Mouse (Mus musculus) neural tube, embryonic 12.5 days (tissue): ENCODE data around the gene Tnip2. TPM values are rescaled to one million over a fixed set of nuclear protein-coding genes. Genes with fewer than 3 reads are reported as not detected.

ENCODE experiments used
- ATAC-seq: fragments of 200-750 bp; cut with Nextera tagmentation; 2 replicates; pipeline ENCODE4 v1.8.0; 2017; ENCODE audit warnings: low read depth, mild to moderate bottlenecking, moderate TSS enrichment, moderate library complexity; ENCODE audit not compliant: low FRiP score
- H3K27ac ChIP-seq: fragments of 300-500 bp; sonication (generic); 2 replicates; pipeline ENCODE4 v1.5.1; 2016
- H3K27me3 ChIP-seq: fragments of 300-500 bp; sonication (generic); replicated peaks from 2 replicates; pipeline ENCODE4 v1.6.1; 2016; ENCODE audit warnings: mild to moderate bottlenecking
- H3K36me3 ChIP-seq: fragments of 300-500 bp; sonication (generic); 2 replicates; pipeline ENCODE4 v1.6.1; 2016; ENCODE audit warnings: mild to moderate bottlenecking
- H3K4me1 ChIP-seq: fragments of 300-500 bp; sonication (generic); 2 replicates; pipeline ENCODE4 v1.6.1; 2016
- H3K4me2 ChIP-seq: fragments of 300-500 bp; sonication (generic); replicated peaks from 2 replicates; pipeline ENCODE4 v1.6.1; 2016; ENCODE audit warnings: mild to moderate bottlenecking
- H3K4me3 ChIP-seq: fragments of 300-500 bp; sonication (generic); 2 replicates; pipeline ENCODE4 v1.5.1; 2016
- H3K9ac ChIP-seq: fragments of 300-500 bp; sonication (generic); 2 replicates; pipeline ENCODE4 v1.6.1; 2016; ENCODE audit warnings: mild to moderate bottlenecking
- H3K9me3 ChIP-seq: fragments of 300-500 bp; sonication (generic); 2 replicates; pipeline ENCODE4 v1.6.1; 2016; ENCODE audit warnings: mild to moderate bottlenecking
- WGBS: fragments of 180-500 bp; shearing (Covaris S2); methylation state at CpG from one replicate; pipeline ENCODE4 v1.1.7; 2016; 5-methylcytosine and 5-hydroxymethylcytosine counted together
- polyA plus RNA-seq: library from polyadenylated mRNA; unstranded; fragments of >200 nt; fragmentation: Nextera tagmentation; extraction: Ambion mirVana; gene quantifications from 2 replicates; pipeline ENCODE4 v1.2.1, GENCODE M21; 2016

The Tnip2 gene
- polyA plus RNA-seq, 1 experiment from 2014 or later: 9.3 TPM

DNA sequence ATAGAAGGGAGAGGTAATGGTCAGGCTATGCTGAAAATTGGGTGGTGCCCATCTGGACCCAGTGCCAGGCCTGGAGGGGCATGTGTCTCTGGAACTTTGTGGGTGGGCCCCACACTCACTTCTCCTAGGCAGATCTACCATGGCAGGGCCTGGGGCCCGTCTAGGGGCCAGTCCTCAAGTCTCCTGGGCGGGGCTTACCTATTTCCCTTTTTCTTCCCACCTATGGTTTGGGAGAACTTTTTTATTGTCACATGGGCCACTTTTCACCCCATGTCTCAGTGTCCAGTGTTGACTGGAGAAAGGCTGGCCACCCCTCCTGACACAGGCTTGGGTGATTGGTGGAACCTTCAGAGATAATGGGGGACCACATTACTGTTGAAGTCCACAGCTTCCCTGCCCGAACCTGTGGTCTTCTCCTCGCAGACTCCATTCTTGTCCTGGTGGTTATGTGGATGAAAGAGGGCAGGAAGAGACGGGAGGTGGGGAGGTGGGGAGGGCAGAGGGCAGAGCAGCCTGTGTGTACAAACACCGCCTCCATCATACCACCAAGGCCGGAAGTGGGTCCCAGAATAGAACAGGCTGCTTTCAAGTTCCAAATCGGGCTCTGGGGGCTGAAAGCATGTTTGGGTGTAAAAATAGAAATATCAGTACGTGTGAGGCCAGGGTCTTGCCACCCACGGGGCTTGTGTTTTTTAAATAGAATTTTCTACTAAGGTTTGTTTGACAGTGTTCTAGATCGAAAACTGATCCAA, 6.8 kb upstream of the Tnip2 start:
- ATAC-seq: no peak
- Histone ChIP-seq H3K4me1 (no peaks in the 10 kb centered on the region), H3K9ac (no peak overlapping the region), H3K4me3 (no peak overlapping the region), H3K27ac (no peak overlapping the region), H3K4me2 (no peak overlapping the region), H3K9me3 (no peaks in the 10 kb centered on the region), H3K36me3 (no peaks in the 10 kb centered on the region), H3K27me3 (no peaks in the 10 kb centered on the region; the same call in 1 of the 2 replicates)
- WGBS: 83% methylated on average over 11 of the region's 11 CpGs

DNA sequence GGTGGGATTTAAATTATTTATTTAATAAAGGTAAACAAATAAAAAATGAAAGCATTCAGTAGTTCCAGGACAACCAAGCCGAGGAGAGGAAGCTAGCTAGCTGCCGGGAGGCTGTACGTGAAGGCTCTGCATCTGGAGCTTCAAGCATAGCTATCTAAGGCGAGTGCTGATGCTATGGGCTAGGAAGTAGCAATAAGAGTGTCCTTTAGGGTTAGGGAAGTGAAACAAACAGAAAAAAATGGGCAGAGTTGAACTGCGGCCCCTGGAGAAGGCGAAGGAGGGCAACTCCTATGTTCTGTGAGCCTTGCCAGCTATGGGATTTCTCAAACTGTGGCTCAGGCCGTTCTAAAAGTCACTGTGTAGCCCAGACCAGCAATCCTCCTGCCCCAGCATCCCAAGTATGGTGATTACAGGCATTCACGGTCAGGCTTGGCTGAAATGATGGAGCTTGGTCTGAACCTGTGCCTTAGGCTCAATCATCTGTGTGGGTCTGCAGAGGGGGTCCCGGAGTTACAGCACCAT, 5.7 kb upstream of the Tnip2 start:
- WGBS: 81% methylated on average over 9 of the region's 9 CpGs

DNA sequence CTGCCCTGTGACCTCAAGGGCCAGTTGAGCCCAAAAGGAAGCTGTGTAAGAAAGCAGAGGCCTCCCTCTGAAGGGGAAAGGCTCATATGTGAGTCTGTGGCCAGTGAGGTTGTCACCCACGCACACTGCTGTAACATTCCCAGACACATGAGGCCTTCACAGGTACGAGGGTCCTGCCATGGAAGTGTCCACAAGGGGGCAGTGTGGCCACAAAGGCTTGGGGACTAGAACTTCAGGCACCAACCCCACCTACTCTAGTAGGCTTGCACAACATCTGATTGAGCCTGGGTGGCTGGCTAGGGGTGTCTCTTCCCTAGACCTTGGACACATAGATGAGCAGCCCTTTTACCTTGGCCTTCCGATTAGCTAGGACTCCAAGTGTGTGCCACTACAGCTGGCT, 4.1 kb upstream of the Tnip2 start:
- H3K4me1 ChIP-seq: peaks cover 11% of the 10 kb centered on the region; the same call in 1 of the 2 replicates
- H3K27me3 ChIP-seq: peaks cover 4% of the 10 kb centered on the region
- ATAC-seq: no peak
- H3K9ac ChIP-seq: no peak overlapping the region
- no peak overlapping the region for H3K4me2 ChIP-seq
- no peaks in the 10 kb centered on the region for H3K9me3 ChIP-seq
- 29% methylated on average over 3 of the region's 3 CpGs for WGBS
- H3K4me3 ChIP-seq: no peak overlapping the region
- no peak overlapping the region for H3K27ac ChIP-seq
- no peaks in the 10 kb centered on the region for H3K36me3 ChIP-seq

More for the DNA sequence above, 5.7 kb upstream of the Tnip2 start:
- no peaks in the 10 kb centered on the region for H3K4me1 ChIP-seq
- no peak for ATAC-seq
- H3K36me3 ChIP-seq: no peaks in the 10 kb centered on the region
- no peak overlapping the region for H3K4me3 ChIP-seq
- H3K27ac ChIP-seq: no peak overlapping the region
- no peaks in the 10 kb centered on the region; the same call in 1 of the 2 replicates for H3K27me3 ChIP-seq
- no peaks in the 10 kb centered on the region for H3K9me3 ChIP-seq
- H3K9ac ChIP-seq: no peak overlapping the region
- no peak overlapping the region for H3K4me2 ChIP-seq

DNA sequence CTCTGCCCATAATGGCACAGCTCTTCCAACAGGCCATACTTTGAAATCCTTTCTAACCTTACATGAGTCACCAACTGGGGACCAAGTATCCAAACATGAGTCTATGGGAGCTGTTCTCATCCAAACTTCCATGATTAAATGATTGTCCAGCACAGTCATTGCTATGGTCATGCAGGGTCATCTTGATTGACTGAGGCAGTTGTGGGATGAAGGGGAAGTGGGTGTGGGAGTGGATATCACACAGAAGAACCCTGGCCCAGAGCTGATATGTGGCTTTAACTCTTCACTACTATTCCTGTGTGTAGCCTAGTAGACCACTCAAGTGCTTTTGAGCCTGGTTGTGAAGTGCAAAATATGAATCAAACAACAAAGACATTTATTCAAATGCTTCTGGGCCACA, 1.3 kb upstream of the Tnip2 start:
- H3K4me1 ChIP-seq: peaks cover 11% of the 10 kb centered on the region; the same call in 1 of the 2 replicates
- H3K27me3 ChIP-seq: peaks cover 13% of the 10 kb centered on the region
- H3K4me3 ChIP-seq: no peak overlapping the region
- ATAC-seq: no peak
- no peak overlapping the region for H3K4me2 ChIP-seq
- H3K9me3 ChIP-seq: no peaks in the 10 kb centered on the region
- H3K36me3 ChIP-seq: no peaks in the 10 kb centered on the region
- H3K9ac ChIP-seq: no peak overlapping the region
- H3K27ac ChIP-seq: no peak overlapping the region

DNA sequence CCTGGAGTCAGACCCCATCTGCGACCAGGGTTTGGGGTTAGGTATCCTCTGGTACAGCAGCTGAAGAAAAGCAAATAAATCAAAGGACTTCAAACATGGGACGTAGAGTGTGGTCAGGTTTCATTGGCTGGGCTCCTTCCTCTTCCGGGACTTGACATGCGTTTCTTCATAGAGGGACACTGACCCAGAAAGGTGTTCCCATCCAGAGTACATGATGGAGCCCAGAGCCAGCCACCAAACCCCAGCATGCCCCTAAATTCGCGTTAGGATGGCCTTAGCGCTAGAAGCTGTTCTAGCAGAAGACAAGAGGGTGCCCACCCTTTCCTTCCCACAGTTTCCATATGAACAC, 401 bp upstream of the Tnip2 start:
- Histone ChIP-seq H3K4me3 (peak overlapping the region; percentile 60), H3K9ac (no peak overlapping the region; the same call in 1 of the 2 replicates), H3K4me2 (peak overlapping the region; percentile 97), H3K4me1 (peaks cover 11% of the 10 kb centered on the region; the same call in 1 of the 2 replicates), H3K9me3 (no peaks in the 10 kb centered on the region), H3K27ac (no peak overlapping the region), H3K36me3 (no peaks in the 10 kb centered on the region), H3K27me3 (peaks cover 13% of the 10 kb centered on the region)
- peak; percentile 27; the same call in 1 of the 2 replicates for ATAC-seq
- 29% methylated on average over 7 of the region's 7 CpGs for WGBS

DNA sequence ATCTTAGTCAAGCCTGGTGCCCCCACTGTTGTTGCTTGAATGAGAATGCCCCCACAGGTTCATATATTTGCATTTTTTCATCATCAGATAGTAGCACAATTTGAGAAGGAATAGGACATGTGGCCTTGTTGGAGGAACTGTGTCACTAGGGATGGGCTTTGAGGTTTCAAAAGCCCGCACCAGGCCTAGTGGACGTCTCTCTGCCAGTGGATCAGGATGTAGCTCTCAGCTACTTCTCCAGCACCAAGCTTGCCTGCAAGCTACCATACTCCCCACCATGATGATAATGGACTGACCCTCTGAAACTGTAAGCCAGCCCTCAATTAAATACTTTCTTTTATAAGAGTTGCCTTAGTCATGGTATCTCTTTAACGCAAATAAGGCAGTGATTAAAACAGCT, 1.3 kb downstream of the Tnip2 start:
- ATAC-seq: no peak
- 78% methylated on average over 3 of the region's 3 CpGs for WGBS
- Histone ChIP-seq H3K27ac (no peak overlapping the region), H3K36me3 (no peaks in the 10 kb centered on the region), H3K9ac (no peak overlapping the region), H3K4me2 (no peak overlapping the region), H3K4me1 (peaks cover 11% of the 10 kb centered on the region; the same call in 1 of the 2 replicates), H3K4me3 (no peak overlapping the region), H3K27me3 (peaks cover 13% of the 10 kb centered on the region), H3K9me3 (no peaks in the 10 kb centered on the region)

DNA sequence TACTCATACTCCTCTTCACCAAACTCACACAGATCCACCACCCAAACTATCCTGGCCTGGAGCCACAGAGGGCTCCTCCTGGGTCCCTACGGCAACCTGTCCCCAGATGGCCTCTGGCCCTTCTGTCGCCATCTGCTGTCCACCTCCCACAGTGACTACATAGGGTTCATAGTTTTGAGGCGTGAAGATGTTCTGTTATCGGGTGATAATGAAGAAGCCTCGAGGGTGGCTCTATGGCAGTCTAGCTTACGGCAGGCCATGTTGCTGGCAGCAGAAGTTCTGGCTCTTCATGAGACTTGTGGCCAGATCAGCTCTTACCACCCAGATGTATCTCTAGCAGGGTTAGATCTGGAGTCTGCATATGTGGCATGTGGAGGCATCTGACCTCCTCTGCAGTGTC, 11.0 kb downstream of the Tnip2 start:
- no peaks in the 10 kb centered on the region for H3K36me3 ChIP-seq
- ATAC-seq: no peak
- 82% methylated on average over 6 of the region's 6 CpGs for WGBS
- no peak overlapping the region for H3K27ac ChIP-seq
- H3K4me1 ChIP-seq: no peaks in the 10 kb centered on the region
- H3K27me3 ChIP-seq: no peaks in the 10 kb centered on the region
- H3K4me2 ChIP-seq: no peak overlapping the region
- H3K9me3 ChIP-seq: no peaks in the 10 kb centered on the region
- no peak overlapping the region for H3K9ac ChIP-seq
- H3K4me3 ChIP-seq: no peak overlapping the region

DNA sequence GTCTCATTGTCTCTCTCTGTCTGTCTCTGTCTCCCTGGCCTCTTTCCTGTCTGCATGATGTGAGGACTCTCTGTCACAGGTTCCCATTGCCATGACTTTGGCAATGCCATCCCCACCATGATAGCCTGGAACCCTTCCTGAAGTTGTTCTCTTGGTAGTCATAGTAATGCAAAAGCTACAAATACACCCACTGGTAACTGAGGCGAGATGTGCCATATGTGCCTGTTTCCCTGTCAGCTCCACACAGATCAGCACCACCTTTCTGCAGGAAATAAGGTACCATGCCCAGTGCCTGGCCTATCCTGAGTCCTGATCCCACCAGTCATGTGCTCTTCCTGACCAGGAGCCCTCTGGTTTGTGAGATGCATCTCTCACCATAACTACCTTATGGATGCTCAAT, 11.4 kb downstream of the Tnip2 start:
- 97% methylated on average over 1 of the region's 1 CpGs for WGBS
- no peak for ATAC-seq

DNA sequence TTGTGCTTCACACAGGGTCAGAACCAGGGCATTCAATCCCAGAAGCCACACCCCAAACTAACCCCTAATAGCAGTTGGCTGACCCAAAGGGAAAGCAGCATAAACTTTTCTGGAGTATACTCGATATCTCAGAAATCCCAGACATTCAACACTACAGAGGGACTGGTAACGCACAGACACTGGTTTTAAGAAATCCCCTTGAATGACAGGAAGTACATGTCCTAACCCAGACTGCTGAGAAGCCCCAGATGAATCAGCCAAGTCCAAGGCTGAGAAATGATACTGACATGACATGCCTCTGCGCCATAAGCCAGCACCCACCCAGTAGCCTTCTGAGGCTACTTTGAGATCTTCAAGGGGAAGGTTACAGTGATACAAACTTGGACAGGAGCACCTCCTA, 12.2 kb downstream of the Tnip2 start:
- no peaks in the 10 kb centered on the region for H3K9me3 ChIP-seq
- 93% methylated on average over 3 of the region's 3 CpGs for WGBS
- H3K27me3 ChIP-seq: no peaks in the 10 kb centered on the region
- ATAC-seq: no peak
- no peak overlapping the region for H3K9ac ChIP-seq
- H3K4me1 ChIP-seq: no peaks in the 10 kb centered on the region
- no peaks in the 10 kb centered on the region for H3K36me3 ChIP-seq
- no peak overlapping the region for H3K4me3 ChIP-seq
- H3K27ac ChIP-seq: no peak overlapping the region
- no peak overlapping the region for H3K4me2 ChIP-seq

More for the DNA sequence above, 11.4 kb downstream of the Tnip2 start:
- Histone ChIP-seq H3K4me3 (no peak overlapping the region), H3K27me3 (no peaks in the 10 kb centered on the region), H3K36me3 (no peaks in the 10 kb centered on the region), H3K9ac (no peak overlapping the region), H3K4me2 (no peak overlapping the region), H3K9me3 (no peaks in the 10 kb centered on the region), H3K27ac (no peak overlapping the region), H3K4me1 (no peaks in the 10 kb centered on the region)

DNA sequence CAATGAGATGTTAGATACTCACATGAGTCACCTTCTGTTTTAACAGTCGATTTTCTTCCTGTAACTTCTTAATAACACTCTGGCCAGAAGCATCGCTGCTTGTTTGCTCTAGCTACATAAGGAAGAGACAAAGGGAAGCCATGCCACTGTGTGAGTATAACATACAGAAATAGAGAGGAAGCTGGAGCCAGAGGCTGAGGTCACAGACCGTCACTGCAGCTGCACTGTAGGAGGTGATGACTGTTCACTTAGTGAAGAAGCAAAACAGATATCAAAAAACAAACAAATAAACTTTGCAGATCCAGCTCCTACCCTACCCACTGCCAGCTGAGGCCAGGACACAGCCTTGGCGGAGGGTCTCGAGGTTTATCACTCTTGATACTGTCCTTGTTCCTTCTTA, 12.9 kb downstream of the Tnip2 start:
- H3K27me3 ChIP-seq: no peaks in the 10 kb centered on the region
- no peak overlapping the region for H3K27ac ChIP-seq
- H3K4me1 ChIP-seq: no peaks in the 10 kb centered on the region
- H3K9ac ChIP-seq: no peak overlapping the region
- no peaks in the 10 kb centered on the region for H3K9me3 ChIP-seq
- H3K4me3 ChIP-seq: no peak overlapping the region
- WGBS: 85% methylated on average over 5 of the region's 5 CpGs
- ATAC-seq: no peak
- no peaks in the 10 kb centered on the region for H3K36me3 ChIP-seq
- H3K4me2 ChIP-seq: no peak overlapping the region

DNA sequence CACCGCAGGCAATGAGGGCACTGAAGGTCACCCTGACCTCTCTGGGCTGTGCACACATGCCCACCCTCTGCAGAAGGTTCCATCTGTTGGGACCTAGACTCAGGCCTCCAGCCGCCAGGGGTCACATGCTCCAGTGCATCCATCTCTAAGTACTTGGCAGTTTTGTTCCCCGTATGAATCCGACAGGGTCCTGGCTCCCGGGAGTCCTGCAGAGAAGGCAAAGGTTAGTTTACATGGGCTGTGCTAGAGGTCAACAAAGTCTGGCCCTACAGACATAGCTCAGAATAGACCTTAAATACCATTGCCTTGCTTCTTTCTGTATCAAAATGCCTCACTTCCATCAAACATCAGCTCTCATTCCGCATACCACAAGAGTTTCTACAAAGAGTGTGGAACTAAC, 17.0 kb downstream of the Tnip2 start:
- 72% methylated on average over 6 of the region's 6 CpGs for WGBS
- Histone ChIP-seq H3K9me3 (no peaks in the 10 kb centered on the region), H3K4me1 (no peaks in the 10 kb centered on the region)

DNA sequence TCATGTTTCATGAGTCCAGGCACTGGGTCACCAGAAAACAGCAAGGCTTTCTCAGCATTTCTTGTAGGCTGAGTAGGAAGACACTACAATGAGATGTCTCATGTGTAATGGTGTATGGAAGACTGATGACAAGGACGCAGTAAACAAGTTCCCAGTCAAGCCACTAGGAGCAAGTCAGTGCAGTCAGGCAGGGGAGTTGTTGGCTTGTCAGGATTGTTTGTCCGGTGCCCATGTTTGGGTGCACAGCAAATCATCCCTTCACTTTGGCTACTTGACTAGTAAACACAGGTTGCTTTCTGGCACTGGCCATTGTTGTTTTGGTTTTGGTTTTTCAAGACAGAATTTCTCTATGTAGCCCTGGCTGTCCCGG, 24.4 kb downstream of the Tnip2 start:
- Histone ChIP-seq H3K27ac (no peak overlapping the region), H3K4me1 (no peaks in the 10 kb centered on the region), H3K9ac (no peak overlapping the region), H3K36me3 (peaks cover 32% of the 10 kb centered on the region), H3K27me3 (no peaks in the 10 kb centered on the region), H3K4me3 (no peak overlapping the region), H3K4me2 (no peak overlapping the region), H3K9me3 (no peaks in the 10 kb centered on the region)
- no peak for ATAC-seq
- WGBS: 90% methylated on average over 3 of the region's 3 CpGs

More for the DNA sequence above, 17.0 kb downstream of the Tnip2 start:
- Histone ChIP-seq H3K36me3 (no peaks in the 10 kb centered on the region), H3K4me2 (no peak overlapping the region), H3K4me3 (no peak overlapping the region), H3K27me3 (no peaks in the 10 kb centered on the region), H3K27ac (no peak overlapping the region), H3K9ac (no peak overlapping the region)
- ATAC-seq: no peak
